Mouse (Mus musculus) stomach, postnatal 0 days (tissue): ENCODE measurements around the gene Prdm11. TPM values are rescaled to one million over a fixed set of nuclear protein-coding genes. Genes with fewer than 3 reads are reported as not detected.

Source experiments
- ATAC-seq: fragments of 200-750 bp; cut with Nextera tagmentation; 2 replicates; pipeline ENCODE4 v1.8.0; 2017; ENCODE audit not compliant: low FRiP score, low TSS enrichment
- DNase-seq: peaks from one replicate; pipeline ENCODE4 v3.0.0-alpha.2; 2016; ENCODE audit warnings: low spot score
- H3K27ac ChIP-seq: fragments of 300-500 bp; sonication (generic); replicated peaks from 2 replicates; pipeline ENCODE4 v1.5.1; 2014; ENCODE audit warnings: mild to moderate bottlenecking, control low read depth
- H3K27me3 ChIP-seq: fragments of 300-500 bp; sonication (generic); 2 replicates; pipeline ENCODE4 v1.6.1; 2014; ENCODE audit warnings: low read length; ENCODE audit not compliant: control insufficient read depth, insufficient read depth
- H3K36me3 ChIP-seq: fragments of 300-500 bp; sonication (generic); 2 replicates; pipeline ENCODE4 v1.6.1; 2014; ENCODE audit warnings: low read length, mixed read lengths; ENCODE audit not compliant: control insufficient read depth, insufficient read depth
- H3K4me1 ChIP-seq: fragments of 300-500 bp; sonication (generic); replicated peaks from 2 replicates; pipeline ENCODE4 v1.6.1; 2014; ENCODE audit warnings: antibody characterized with exemption; ENCODE audit not compliant: control insufficient read depth, insufficient read depth
- H3K4me2 ChIP-seq: fragments of 300-500 bp; sonication (generic); replicated peaks from 2 replicates; pipeline ENCODE4 v1.6.1; 2014; ENCODE audit warnings: low read depth, mild to moderate bottlenecking, control low read depth, moderate library complexity
- H3K4me3 ChIP-seq: fragments of 300-500 bp; sonication (generic); 2 replicates; pipeline ENCODE4 v1.5.1; 2014; ENCODE audit warnings: low read depth, low read length, control low read depth
- H3K9ac ChIP-seq: fragments of 300-500 bp; sonication (generic); 2 replicates; pipeline ENCODE4 v1.6.1; 2014; ENCODE audit warnings: mild to moderate bottlenecking, low read length, control low read depth, mixed read lengths
- H3K9me3 ChIP-seq: fragments of 300-500 bp; sonication (generic); 2 replicates; pipeline ENCODE4 v1.6.1; 2016; ENCODE audit warnings: low read length; ENCODE audit not compliant: control insufficient read depth
- CTCF ChIP-seq: IDR thresholded peaks from 2 replicates; pipeline ENCODE4 v1.5.1; 2016; ENCODE audit warnings: antibody characterized with exemption, low read depth, mild to moderate bottlenecking, moderate library complexity
- EP300 ChIP-seq: optimal IDR thresholded peaks from 2 replicates; pipeline ENCODE3; 2016; ENCODE audit warnings: antibody characterized with exemption
- WGBS: fragments of 180-500 bp; shearing (Covaris S2); extraction: QIAGEN DNeasy Blood & Tissue Kit; methylation state at CpG from one replicate; pipeline ENCODE4 v1.1.7; 2014; 5-methylcytosine and 5-hydroxymethylcytosine counted together
- polyA plus RNA-seq: library from polyadenylated mRNA; unstranded; fragments of >200 nt; fragmentation: Nextera tagmentation; extraction: Ambion mirVana; gene quantifications from 2 replicates; pipeline ENCODE4 v1.2.1, GENCODE M21; 2015

The Prdm11 gene
- polyA plus RNA-seq, 1 experiment from 2014 or later = 5.8 TPM

- ATAC-seq (no peak), DNase-seq (no peak)
- H3K36me3 ChIP-seq = peaks cover 26% of the 10 kb centered on the region
- whole genome bisulfite sequencing = 70% methylated on average over 14 of the region's 14 CpGs
- no peaks in the 10 kb centered on the region for H3K4me1 ChIP-seq
- H3K9ac ChIP-seq = no peak overlapping the region
- H3K4me3 ChIP-seq = no peak overlapping the region
- H3K4me2 ChIP-seq = no peak overlapping the region
- no peak overlapping the region for H3K27ac ChIP-seq
- H3K9me3 ChIP-seq = no peaks in the 10 kb centered on the region
- H3K27me3 ChIP-seq = no peaks in the 10 kb centered on the region
- TF ChIP-seq EP300 = no peak
- TF ChIP-seq CTCF = no peak
Measured at GRCm38 (mm10) chr2:92975031-92975790, 70.8 kb downstream of the Prdm11 start.

- no peak for ATAC-seq
- Histone ChIP-seq H3K27me3 (no peaks in the 10 kb centered on the region), H3K27ac (no peak overlapping the region), H3K9ac (no peak overlapping the region), H3K36me3 (peaks cover 26% of the 10 kb centered on the region), H3K4me2 (no peak overlapping the region), H3K4me1 (no peaks in the 10 kb centered on the region), H3K9me3 (no peaks in the 10 kb centered on the region), H3K4me3 (no peak overlapping the region)
- no peak for DNase-seq
- no peak for TF ChIP-seq CTCF
- no peak for TF ChIP-seq EP300
- WGBS = 95% methylated on average over 20 of the region's 20 CpGs
Measured at GRCm38 (mm10) chr2:92973646-92974045, 72.3 kb downstream of the Prdm11 start.

GRCm38 (mm10) chr2:92972071-92972470 is 73.9 kb downstream of the Prdm11 start:
- no peak for ATAC-seq
- H3K4me2 ChIP-seq = no peak overlapping the region
- H3K9ac ChIP-seq = no peak overlapping the region
- no peaks in the 10 kb centered on the region for H3K9me3 ChIP-seq
- DNase-seq = no peak
- H3K36me3 ChIP-seq = peaks cover 26% of the 10 kb centered on the region
- H3K27ac ChIP-seq = no peak overlapping the region
- H3K4me1 ChIP-seq = 0 out of 2 replicates have a peak, but pooled peaks cover 2% of the 10 kb centered on the region
- no peaks in the 10 kb centered on the region for H3K27me3 ChIP-seq
- WGBS = 87% methylated on average over 17 of the region's 17 CpGs
- H3K4me3 ChIP-seq = no peak overlapping the region
- TF ChIP-seq CTCF = no peak
- TF ChIP-seq EP300 = no peak

- Histone ChIP-seq H3K36me3 (peaks cover 26% of the 10 kb centered on the region), H3K4me1 (0 out of 2 replicates have a peak, but pooled peaks cover 2% of the 10 kb centered on the region), H3K4me2 (no peak overlapping the region), H3K27me3 (no peaks in the 10 kb centered on the region), H3K9ac (no peak overlapping the region), H3K9me3 (no peaks in the 10 kb centered on the region), H3K4me3 (no peak overlapping the region), H3K27ac (no peak overlapping the region)
- TF ChIP-seq EP300 (no peak), CTCF (no peak)
- 82% methylated on average over 8 of the region's 8 CpGs for WGBS
- ATAC-seq (no peak), DNase-seq (no peak)
Measured at GRCm38 (mm10) chr2:92971536-92971935, 74.4 kb downstream of the Prdm11 start.

- Histone ChIP-seq H3K36me3 (peaks cover 26% of the 10 kb centered on the region), H3K27me3 (no peaks in the 10 kb centered on the region), H3K9ac (no peak overlapping the region), H3K27ac (no peak overlapping the region), H3K4me3 (no peak overlapping the region), H3K4me1 (0 out of 2 replicates have a peak, but pooled peaks cover 2% of the 10 kb centered on the region), H3K9me3 (no peaks in the 10 kb centered on the region), H3K4me2 (no peak overlapping the region)
- 76% methylated on average over 9 of the region's 9 CpGs for WGBS
- TF ChIP-seq CTCF (no peak), EP300 (no peak)
- DNase-seq (no peak), ATAC-seq (no peak)
Measured at GRCm38 (mm10) chr2:92971069-92971468, 74.9 kb downstream of the Prdm11 start.

GRCm38 (mm10) chr2:92967839-92968166 is 78.2 kb downstream of the Prdm11 start:
- Histone ChIP-seq H3K36me3 (peaks cover 10% of the 10 kb centered on the region), H3K27me3 (no peaks in the 10 kb centered on the region), H3K9ac (no peak overlapping the region), H3K4me3 (no peak overlapping the region), H3K4me1 (0 out of 2 replicates have a peak, but pooled peaks cover 2% of the 10 kb centered on the region), H3K27ac (0 out of 2 replicates have a peak overlapping the region, but pooled peaks have one; percentile 8), H3K9me3 (no peaks in the 10 kb centered on the region), H3K4me2 (0 out of 2 replicates have a peak overlapping the region, but pooled peaks have one; percentile 6)
- DNase-seq (no peak), ATAC-seq (no peak)
- TF ChIP-seq CTCF (no peak), EP300 (no peak)
- 25% methylated on average over 4 of the region's 4 CpGs for WGBS
